Mouse (Mus musculus) CH12.LX (cell line): ENCODE measurements around the gene Zfhx3. TPM values are rescaled to one million over a fixed set of nuclear protein-coding genes. Genes with fewer than 3 reads are reported as not detected.

Source experiments
- DNase-seq: peaks from one replicate; pipeline ENCODE4 v3.0.0-alpha.2; 2013; ENCODE audit errors: extremely low read depth
- H3K27ac ChIP-seq: 2 replicates; pipeline ENCODE4 v1.5.1; 2012; ENCODE audit warnings: low read depth, mild to moderate bottlenecking, control low read depth, moderate library complexity; ENCODE audit not compliant: insufficient read depth
- H3K27me3 ChIP-seq: replicated peaks from 2 replicates; pipeline ENCODE3; 2012; ENCODE audit warnings: inconsistent platforms
- H3K36me3 ChIP-seq, 2 experiments: replicated peaks in 1 of 2; 2 replicates each; pipeline versions ENCODE3 to v1.6.1; 2012; ENCODE audit warnings: inconsistent platforms in 1 of 2, low read length in 1 of 2, mild to moderate bottlenecking in 1 of 2, mixed read lengths in 1 of 2, moderate library complexity in 1 of 2; ENCODE audit not compliant: control insufficient read depth in 1 of 2, insufficient read depth in 1 of 2
- H3K4me1 ChIP-seq, 2 experiments: 2 replicates each; pipeline ENCODE4 v1.6.1; 2012; ENCODE audit warnings: inconsistent platforms in 1 of 2, moderate library complexity in 1 of 2; ENCODE audit not compliant: insufficient read depth in 2 of 2, control insufficient read depth in 1 of 2
- H3K4me2 ChIP-seq: 2 replicates; pipeline ENCODE4 v1.6.1; 2012; ENCODE audit warnings: low read depth, mild to moderate bottlenecking, control low read depth; ENCODE audit not compliant: poor library complexity, insufficient read depth, severe bottlenecking
- H3K4me3 ChIP-seq, 3 experiments: fragments of 150-350 bp in 1 of 3; sonication (generic) in 1 of 3; replicated peaks in 1 of 3; 2 replicates each; pipeline versions ENCODE3 to v1.5.1; 2011 to 2012; ENCODE audit warnings: low read depth in 2 of 3, low read length in 2 of 3, mild to moderate bottlenecking in 2 of 3, moderate library complexity in 2 of 3, control low read depth in 1 of 3, improper control_type of control experiment in 1 of 3, inconsistent platforms in 1 of 3, mixed read lengths in 1 of 3; ENCODE audit not compliant: poor library complexity in 1 of 3
- H3K79me2 ChIP-seq: replicated peaks from 2 replicates; pipeline ENCODE4 v1.6.1; 2012; ENCODE audit warnings: mild to moderate bottlenecking, moderate library complexity; ENCODE audit not compliant: control insufficient read depth, poor library complexity, insufficient read depth, severe bottlenecking; ENCODE audit errors: extremely low read depth
- H3K9ac ChIP-seq: 2 replicates; pipeline ENCODE4 v1.6.1; 2012; ENCODE audit warnings: low read depth, mild to moderate bottlenecking, control low read depth, moderate library complexity; ENCODE audit not compliant: insufficient read depth
- H3K9me3 ChIP-seq: replicated peaks from 2 replicates; pipeline ENCODE3; 2012; ENCODE audit warnings: low read length, inconsistent platforms, mixed read lengths
- BHLHE40 ChIP-seq: IDR thresholded peaks from 2 replicates; pipeline ENCODE4 v1.6.1; 2011; ENCODE audit warnings: mild to moderate bottlenecking, low read depth, low read length, improper control_type of control experiment
- CHD2 ChIP-seq: IDR thresholded peaks from 2 replicates; pipeline ENCODE4 v1.6.1; 2011; ENCODE audit warnings: low read length, improper control_type of control experiment
- CTCF ChIP-seq, 2 experiments: IDR thresholded peaks in 1 of 2; conservative IDR thresholded peaks in 1 of 2; 2 replicates each; pipeline ENCODE4 v1.5.1; 2011 to 2012; ENCODE audit warnings: low read depth in 2 of 2, low read length in 2 of 2, improper control_type of control experiment in 1 of 2, inconsistent platforms in 1 of 2, mild to moderate bottlenecking in 1 of 2, moderate library complexity in 1 of 2
- ELF1 ChIP-seq: IDR thresholded peaks from 2 replicates; pipeline ENCODE4 v1.6.1; 2014; ENCODE audit warnings: low read depth, mild to moderate bottlenecking, inconsistent platforms, low read length, improper control_type of control experiment
- ETS1 ChIP-seq: conservative IDR thresholded peaks from 2 replicates; pipeline ENCODE4 v1.6.1; 2012; ENCODE audit warnings: low read depth, mild to moderate bottlenecking, inconsistent platforms, low read length, improper control_type of control experiment, moderate library complexity
- GABPA ChIP-seq: IDR thresholded peaks from 2 replicates; pipeline ENCODE4 v1.6.1; 2012; ENCODE audit warnings: low read depth, low read length, improper control_type of control experiment, inconsistent platforms; ENCODE audit not compliant: insufficient replicate concordance
- HCFC1 ChIP-seq: IDR thresholded peaks from 2 replicates; pipeline ENCODE4 v1.6.1; 2012; ENCODE audit warnings: low read depth, mild to moderate bottlenecking, inconsistent platforms, low read length, improper control_type of control experiment
- JUN ChIP-seq: IDR thresholded peaks from 2 replicates; pipeline ENCODE4 v1.6.1; 2011; ENCODE audit warnings: low read depth, mild to moderate bottlenecking, low read length, improper control_type of control experiment, moderate library complexity; ENCODE audit not compliant: insufficient read depth
- KAT2A ChIP-seq: IDR thresholded peaks from 2 replicates; pipeline ENCODE4 v1.6.1; 2012; ENCODE audit warnings: low read length, improper control_type of control experiment, inconsistent platforms; ENCODE audit not compliant: insufficient replicate concordance
- MAZ ChIP-seq: IDR thresholded peaks from 2 replicates; pipeline ENCODE4 v1.6.1; 2012; ENCODE audit warnings: low read depth, mild to moderate bottlenecking, inconsistent platforms, low read length, improper control_type of control experiment, moderate library complexity
- NELFE ChIP-seq: IDR thresholded peaks from 2 replicates; pipeline ENCODE4 v1.6.1; 2011; ENCODE audit warnings: low read depth, low read length, improper control_type of control experiment
- NRF1 ChIP-seq: IDR thresholded peaks from 2 replicates; pipeline ENCODE4 v1.6.1; 2014; ENCODE audit warnings: low read depth, mild to moderate bottlenecking, inconsistent platforms, low read length, improper control_type of control experiment, moderate library complexity
- PAX5 ChIP-seq: IDR thresholded peaks from 2 replicates; pipeline ENCODE4 v1.6.1; 2012; ENCODE audit warnings: low read length, inconsistent platforms, mixed read lengths
- POLR2AphosphoS2 ChIP-seq: IDR thresholded peaks from 2 replicates; pipeline ENCODE4 v1.6.1; 2011; ENCODE audit warnings: low read depth, low read length, improper control_type of control experiment
- SIN3A ChIP-seq: IDR thresholded peaks from 2 replicates; pipeline ENCODE4 v1.6.1; 2012; ENCODE audit warnings: low read length, improper control_type of control experiment, inconsistent platforms
- TBP ChIP-seq: conservative IDR thresholded peaks from 2 replicates; pipeline ENCODE4 v1.6.1; 2011; ENCODE audit warnings: low read depth, low read length, improper control_type of control experiment
- TCF12 ChIP-seq: IDR thresholded peaks from 2 replicates; pipeline ENCODE4 v1.6.1; 2014; ENCODE audit warnings: low read depth, mild to moderate bottlenecking, inconsistent platforms, low read length, improper control_type of control experiment
- ZKSCAN1 ChIP-seq: IDR thresholded peaks from 2 replicates; pipeline ENCODE4 v1.6.1; 2012; ENCODE audit warnings: low read depth, inconsistent platforms, low read length, improper control_type of control experiment, borderline replicate concordance
- dilution Hi-C: fragments of 300-500 bp; cut with MboI; formaldehyde crosslinking; loops from 2 replicates; pipeline ENCODE4 v1.14.3; 2020; ENCODE audit warnings: low sequenced_read_pairs; ENCODE audit not compliant: extremely low pct_unique_long_range_greater_than_20kb, extremely low pct_ligation_motif_present
- in situ Hi-C: fragments of 300-500 bp; cut with MboI; formaldehyde crosslinking; loops from 3 replicates; pipeline ENCODE4 v1.14.3; 2019; ENCODE audit warnings: low sequenced_read_pairs, low pct_ligation_motif_present, low pct_unique_long_range_greater_than_20kb, mixed read lengths
- polyA plus RNA-seq: library from polyadenylated mRNA; unstranded; fragments of >175 nt; gene quantifications from 2 replicates; pipeline ENCODE4 v1.2.1, GENCODE M21; 2012; ENCODE audit warnings: low read depth; ENCODE audit not compliant: insufficient read length
- total RNA-seq, 2 experiments: library from RNA; depleted of rRNA; stranded (reverse); fragments of 300-350 nt in 1 of 2; fragments of >200 nt in 1 of 2; gene quantifications; 2 replicates each; pipeline ENCODE4 v1.2.3; 2012 to 2014

Gene Zfhx3
- total and polyA plus RNA-seq, 3 experiments: 0.05 to 0.76 (median 0.68) TPM

GRCm38 (mm10) chr8:108951560-108951959, 1009.1 kb downstream of the Zfhx3 start:
- Histone ChIP-seq H3K27me3 (no peaks in the 10 kb centered on the region), H3K9ac (no peak overlapping the region), H3K27ac (no peak overlapping the region), H3K9me3 (peaks cover 30% of the 10 kb centered on the region), H3K36me3 (peaks cover 15 to 55% of the 10 kb centered on the region in 2 experiments), H3K4me3 (no peak overlapping the region), H3K4me2 (no peak overlapping the region), H3K79me2 (no peaks in the 10 kb centered on the region), H3K4me1 (no peaks in the 10 kb centered on the region)
- no peak for DNase-seq
- dilution Hi-C loops: no loop called here
- in situ Hi-C loops: no loop called here
- TF ChIP-seq CTCF (conservative IDR thresholded peaks at IDR 0.05 in 1 of 2, IDR thresholded peaks at IDR 0.05 in 1 of 2; ENCODE audit: low read depth in 2 of 2, low read length in 2 of 2) (no peak), JUN (no peak), TCF12 (no peak), CHD2 (no peak), SIN3A (no peak), HCFC1 (no peak), KAT2A (no peak), NELFE (no peak), ZKSCAN1 (no peak), BHLHE40 (no peak), ETS1 (no peak), PAX5 (no peak), POLR2AphosphoS2 (no peak), GABPA (no peak), NRF1 (no peak)

- no peaks in the 10 kb centered on the region for H3K9me3 ChIP-seq
Observed at GRCm38 (mm10) chr8:108956416-108956815, 1014.0 kb downstream of the Zfhx3 start.

More at GRCm38 (mm10) chr8:108956416-108956815, 1014.0 kb downstream of the Zfhx3 start:
- H3K79me2 ChIP-seq: no peaks in the 10 kb centered on the region
- H3K36me3 ChIP-seq: peaks cover 7 to 14% of the 10 kb centered on the region in 2 experiments
- no peak overlapping the region for H3K4me2 ChIP-seq
- dilution Hi-C loops: no loop called here
- H3K4me3 ChIP-seq: no peak overlapping the region
- no peak for DNase-seq
- H3K27me3 ChIP-seq: no peaks in the 10 kb centered on the region
- in situ Hi-C loops: no loop called here
- no peaks in the 10 kb centered on the region for H3K4me1 ChIP-seq
- H3K9ac ChIP-seq: no peak overlapping the region
- TF ChIP-seq MAZ (no peak), ELF1 (no peak), ETS1 (no peak), TBP (no peak), CTCF (conservative IDR thresholded peaks at IDR 0.05 in 1 of 2, IDR thresholded peaks at IDR 0.05 in 1 of 2; ENCODE audit: low read depth in 2 of 2, low read length in 2 of 2) (no peak), KAT2A (no peak)
- TF ChIP-seq, all 38 proteins: peak for 0
- no peak overlapping the region for H3K27ac ChIP-seq
